Mouse (Mus musculus) liver, embryonic 14.5 days (tissue): ENCODE measurements at regions not wholly inside any gene's neighbourhood (a gene's known extent, or its start where the extent isn't known, plus 50 kb on each side); places are given as distances from the start of the nearest gene placed in this dataset.

Source experiments
- ATAC-seq: fragments of 200-750 bp; cut with Nextera tagmentation; 2 replicates; pipeline ENCODE4 v1.8.0; 2017; ENCODE audit warnings: moderate number of reproducible peaks, mild to moderate bottlenecking, moderate library complexity; ENCODE audit not compliant: insufficient read depth
- DNase-seq, 3 experiments: peaks; one replicate each; pipeline ENCODE4 v3.0.0-alpha.2; 2012 to 2013; ENCODE audit warnings: low read depth in 3 of 3, low spot score in 3 of 3
- H3K27ac ChIP-seq: fragments of 300-500 bp; sonication (generic); 2 replicates; pipeline ENCODE4 v1.5.1; 2014; ENCODE audit warnings: moderate library complexity, mild to moderate bottlenecking, control low read depth, inconsistent platforms
- H3K27me3 ChIP-seq: fragments of 300-500 bp; sonication (generic); 2 replicates; pipeline ENCODE4 v1.6.1; 2014; ENCODE audit warnings: mild to moderate bottlenecking, low read length, moderate library complexity; ENCODE audit not compliant: control insufficient read depth, insufficient read depth
- H3K36me3 ChIP-seq: fragments of 300-500 bp; sonication (generic); replicated peaks from 2 replicates; pipeline ENCODE4 v1.6.1; 2014; ENCODE audit warnings: low read depth; ENCODE audit not compliant: control insufficient read depth, insufficient read depth
- H3K4me1 ChIP-seq, 2 experiments: fragments of 200-500 bp in 1 of 2; fragments of 300-500 bp in 1 of 2; sonication (generic) in 1 of 2; replicated peaks; 2 replicates each; pipeline ENCODE4 v1.6.1; 2012 to 2014; ENCODE audit warnings: antibody characterized with exemption in 1 of 2, inconsistent platforms in 1 of 2, low read length in 1 of 2; ENCODE audit not compliant: control insufficient read depth in 2 of 2, insufficient read depth in 2 of 2
- H3K4me2 ChIP-seq: fragments of 300-500 bp; sonication (generic); 2 replicates; pipeline ENCODE4 v1.6.1; 2014; ENCODE audit warnings: low read depth, mild to moderate bottlenecking, control low read depth, moderate library complexity
- H3K4me3 ChIP-seq, 2 experiments: fragments of 200-500 bp in 1 of 2; fragments of 300-500 bp in 1 of 2; sonication (generic) in 1 of 2; 2 replicates each; pipeline ENCODE4 v1.5.1; 2012 to 2014; ENCODE audit warnings: low read depth in 2 of 2, low read length in 2 of 2, mild to moderate bottlenecking in 2 of 2, control low read depth in 1 of 2, inconsistent platforms in 1 of 2, moderate library complexity in 1 of 2; ENCODE audit not compliant: insufficient read depth in 1 of 2
- H3K9ac ChIP-seq: fragments of 300-500 bp; sonication (generic); replicated peaks from 2 replicates; pipeline ENCODE4 v1.6.1; 2014; ENCODE audit warnings: mild to moderate bottlenecking, control low read depth, moderate library complexity
- H3K9me3 ChIP-seq: fragments of 300-500 bp; sonication (generic); 2 replicates; pipeline ENCODE4 v1.6.1; 2016; ENCODE audit warnings: low read length, mixed read lengths; ENCODE audit not compliant: control insufficient read depth
- CTCF ChIP-seq: IDR thresholded peaks from 2 replicates; pipeline ENCODE4 v1.5.1; 2016; ENCODE audit warnings: antibody characterized with exemption, low read depth, control low read depth
- EP300 ChIP-seq: IDR thresholded peaks from 2 replicates; pipeline ENCODE4 v1.6.1; 2016; ENCODE audit warnings: antibody characterized with exemption, low read depth
- WGBS: fragments of 180-500 bp; shearing (Covaris S2); extraction: QIAGEN DNeasy Blood & Tissue Kit; methylation state at CpG from one replicate; pipeline ENCODE4 v1.1.7; 2014; ENCODE audit not compliant: insufficient replicate concordance; 5-methylcytosine and 5-hydroxymethylcytosine counted together

DNA sequence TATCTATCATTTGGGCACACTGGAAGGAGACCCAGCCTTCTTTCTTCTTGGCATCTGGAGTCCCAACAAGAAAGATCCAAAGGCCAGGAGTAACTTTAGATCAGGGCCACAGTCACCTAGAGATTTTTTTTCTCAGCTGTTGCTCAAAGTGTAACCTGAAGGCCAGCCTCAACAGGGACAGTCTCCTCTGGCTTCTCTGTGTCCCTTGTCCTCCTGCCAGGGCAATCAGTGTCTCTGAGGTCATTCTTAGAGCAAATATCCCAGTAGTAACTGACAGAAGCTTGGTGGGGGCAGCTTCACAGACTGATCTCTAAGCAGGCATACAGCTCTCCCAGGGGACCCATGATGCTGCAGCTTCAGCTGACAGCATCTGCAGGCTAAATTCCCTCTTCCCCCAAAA lies 111.6 kb upstream of the Nsun2 start:
- no peaks in the 10 kb centered on the region for H3K9me3 ChIP-seq
- ATAC-seq (no peak), DNase-seq (no peak)
- no peaks in the 10 kb centered on the region for H3K4me1 ChIP-seq
- H3K4me3 ChIP-seq = no peak overlapping the region
- H3K27ac ChIP-seq = no peak overlapping the region
- H3K9ac ChIP-seq = no peak overlapping the region
- no peak for TF ChIP-seq CTCF
- no peak for TF ChIP-seq EP300
- H3K36me3 ChIP-seq = no peaks in the 10 kb centered on the region
- no peak overlapping the region for H3K4me2 ChIP-seq
- no peaks in the 10 kb centered on the region for H3K27me3 ChIP-seq

DNA sequence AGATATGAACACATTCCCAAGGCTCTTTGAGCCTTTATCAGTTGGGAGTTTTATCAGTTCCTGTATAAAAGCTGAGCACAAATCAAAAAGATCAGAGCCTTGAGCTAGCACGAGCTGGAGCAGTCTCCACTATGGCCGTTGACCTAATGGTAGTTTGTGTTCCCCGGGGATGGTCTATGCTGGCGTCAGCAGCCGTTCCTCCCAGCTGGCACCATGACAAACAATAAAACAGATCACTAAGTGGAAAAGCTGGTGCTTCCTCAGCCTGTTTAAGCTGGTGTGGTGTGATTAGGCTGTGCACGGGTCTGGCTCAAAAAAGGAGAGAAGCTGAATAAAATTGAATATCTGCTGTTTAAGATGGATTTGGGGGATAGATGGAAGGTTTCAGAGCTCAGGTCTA lies 107.4 kb upstream of the Nsun2 start:
- TF ChIP-seq EP300 (no peak), CTCF (no peak)
- Histone ChIP-seq H3K4me2 (no peak overlapping the region), H3K27ac (no peak overlapping the region), H3K9me3 (no peaks in the 10 kb centered on the region), H3K27me3 (no peaks in the 10 kb centered on the region), H3K4me1 (no peaks in the 10 kb centered on the region), H3K36me3 (no peaks in the 10 kb centered on the region), H3K9ac (no peak overlapping the region), H3K4me3 (no peak overlapping the region)
- 59% methylated on average over 6 of the region's 6 CpGs for WGBS
- DNase-seq (no peak), ATAC-seq (no peak)

DNA sequence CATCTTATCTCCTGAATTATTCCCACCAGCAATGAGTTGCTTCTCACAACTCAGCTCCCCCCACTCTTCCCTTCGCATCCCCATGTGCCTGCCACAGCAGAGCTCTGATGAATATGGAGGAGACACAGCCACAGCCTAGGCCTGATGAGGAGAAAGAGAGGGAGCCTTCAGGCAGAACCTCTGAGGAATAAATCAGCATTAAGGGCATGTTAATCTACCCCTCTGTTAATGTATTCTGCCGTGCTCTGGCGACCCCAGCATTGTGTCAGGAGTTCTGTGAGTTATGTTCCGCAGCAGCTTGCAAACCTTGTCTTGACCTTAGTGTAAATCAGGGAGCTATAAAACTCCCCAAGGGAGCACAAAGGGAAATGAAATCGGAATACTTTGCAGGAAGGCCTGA lies 104.0 kb upstream of the Nsun2 start:
- Histone ChIP-seq H3K27me3 (no peaks in the 10 kb centered on the region), H3K4me2 (no peak overlapping the region), H3K9ac (no peak overlapping the region), H3K4me3 (no peak overlapping the region), H3K9me3 (no peaks in the 10 kb centered on the region), H3K27ac (no peak overlapping the region), H3K36me3 (no peaks in the 10 kb centered on the region), H3K4me1 (no peaks in the 10 kb centered on the region)
- no peak for DNase-seq
- WGBS = 52% methylated on average over 5 of the region's 5 CpGs
- ATAC-seq = no peak
- TF ChIP-seq CTCF (no peak), EP300 (no peak)

- Histone ChIP-seq H3K36me3 (no peaks in the 10 kb centered on the region), H3K4me2 (no peak overlapping the region), H3K9ac (no peak overlapping the region), H3K4me1 (no peaks in the 10 kb centered on the region), H3K27ac (no peak overlapping the region), H3K9me3 (no peaks in the 10 kb centered on the region), H3K4me3 (no peak overlapping the region), H3K27me3 (no peaks in the 10 kb centered on the region)
- WGBS = 52% methylated on average over 8 of the region's 8 CpGs
- no peak for TF ChIP-seq EP300
- TF ChIP-seq CTCF = no peak
- DNase-seq (no peak), ATAC-seq (no peak)
Measured at GRCm38 (mm10) chr13:69433461-69434323, 99.9 kb upstream of the Nsun2 start.

- ATAC-seq = no peak
- H3K36me3 ChIP-seq = no peaks in the 10 kb centered on the region
- H3K4me1 ChIP-seq = no peaks in the 10 kb centered on the region
- no peaks in the 10 kb centered on the region for H3K27me3 ChIP-seq
- no peak for DNase-seq
- H3K27ac ChIP-seq = no peak overlapping the region
- TF ChIP-seq EP300 = no peak
- no peak for TF ChIP-seq CTCF
- H3K4me3 ChIP-seq = no peak overlapping the region
- 65% methylated on average over 9 of the region's 9 CpGs for WGBS
- no peaks in the 10 kb centered on the region for H3K9me3 ChIP-seq
- H3K9ac ChIP-seq = no peak overlapping the region
- no peak overlapping the region for H3K4me2 ChIP-seq
Measured at GRCm38 (mm10) chr13:69439486-69439885, 94.1 kb upstream of the Nsun2 start.
